Mouse (Mus musculus): Measurements from ENCODE around the gene Txndc15.

- TF ChIP-seq TAL1 (conservative IDR thresholded peaks at IDR 0.05; ENCODE audit: low read depth, low read length): no peak
- TF ChIP-seq CTCF (IDR thresholded peaks at IDR 0.05; ENCODE audit: low read depth, low read length): no peak
Observed at GRCm38 (mm10) chr13:55687927-55688602, 26.4 kb upstream of the Txndc15 start.

Data from G1E (cell line).